Mouse (Mus musculus): Measurements from ENCODE around the gene Foxr1.
"Not testable (repeated sequence)": the region's sequence is repeated elsewhere in the genome, so short reads cannot be mapped to it uniquely, and the experiment has no call there.

Foxr1 gene

DNA sequence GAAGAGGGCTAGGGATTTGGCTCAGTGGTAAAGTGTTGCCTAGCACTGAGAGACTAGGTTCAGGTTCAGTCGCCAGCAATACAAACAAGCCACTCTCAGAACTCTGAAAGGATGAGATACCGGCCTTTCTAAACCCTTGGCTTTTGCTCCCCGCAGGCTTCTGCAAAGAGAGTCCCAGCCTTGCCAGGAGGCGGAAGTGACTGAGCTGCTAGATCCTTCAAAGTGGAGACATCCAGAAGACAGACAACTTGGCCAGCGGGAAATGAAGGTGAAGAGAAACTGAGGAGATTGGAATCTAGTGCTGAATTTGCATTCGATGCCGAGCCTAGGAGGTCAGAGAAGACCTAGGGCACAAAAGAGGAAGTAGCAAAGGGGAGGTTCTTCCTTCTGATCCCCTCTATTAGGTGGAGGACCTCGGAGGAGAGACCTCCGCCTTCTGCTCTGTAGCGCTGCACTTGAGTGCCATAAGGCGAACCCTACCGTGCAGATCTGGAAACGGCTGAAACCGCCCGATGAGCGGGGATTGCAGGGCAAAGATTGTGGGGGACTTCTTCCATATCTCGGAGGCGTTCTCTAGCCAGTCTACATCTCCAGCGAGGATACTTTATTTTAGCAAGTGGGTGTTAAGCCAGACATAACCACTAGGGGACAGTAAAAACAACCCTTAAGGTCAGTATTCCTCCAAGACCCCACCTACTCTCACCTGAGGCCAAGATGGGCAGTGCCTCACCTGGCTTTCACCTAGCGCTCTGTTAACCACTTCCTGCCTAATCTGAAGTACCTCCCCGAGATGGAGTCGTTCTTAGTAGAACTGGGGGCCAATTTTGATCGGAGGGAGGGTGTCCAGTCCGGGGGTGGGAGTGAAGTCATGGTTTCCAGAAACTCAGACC lies 36.6 kb upstream of the Foxr1 start:
- peak in 1 of 2 experiments; percentile 58 for DNase-seq (ENCODE audit: low read depth in 2 of 2, low spot score in 2 of 2)

DNA sequence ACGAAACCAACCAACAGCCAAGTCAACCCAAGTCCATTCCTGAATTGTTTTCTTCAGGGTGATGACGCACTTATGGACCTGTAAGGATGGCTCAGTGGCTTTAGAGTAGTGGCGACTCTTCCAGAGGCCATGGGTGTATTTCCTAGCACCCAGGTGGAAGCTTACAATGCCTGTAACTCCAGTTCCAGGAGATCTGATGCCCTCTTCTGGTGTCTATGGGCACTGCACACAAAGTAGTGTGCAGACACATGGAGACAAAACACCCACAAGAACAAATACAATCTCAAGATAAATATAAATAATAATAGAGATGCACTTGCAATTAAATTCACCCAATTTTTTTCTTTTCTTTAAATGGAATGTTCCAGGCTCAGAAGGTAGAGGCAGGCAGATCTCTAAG lies 35.0 kb upstream of the Foxr1 start:
- no peak for DNase-seq (ENCODE audit: low read depth in 2 of 2, low spot score in 2 of 2)

- no peak for DNase-seq (ENCODE audit: low read depth in 2 of 2, low spot score in 2 of 2)
These were observed 33.4 kb upstream of the Foxr1 start for GRCm38 (mm10) chr9:44474327-44474726.

- no peak for DNase-seq (ENCODE audit: low read depth in 2 of 2, low spot score in 2 of 2)
These were observed 32.2 kb upstream of the Foxr1 start for GRCm38 (mm10) chr9:44473184-44473583.

- DNase-seq (ENCODE audit: low read depth in 2 of 2, low spot score in 2 of 2) = no peak
These were observed 27.9 kb upstream of the Foxr1 start for GRCm38 (mm10) chr9:44468800-44469199.

DNA sequence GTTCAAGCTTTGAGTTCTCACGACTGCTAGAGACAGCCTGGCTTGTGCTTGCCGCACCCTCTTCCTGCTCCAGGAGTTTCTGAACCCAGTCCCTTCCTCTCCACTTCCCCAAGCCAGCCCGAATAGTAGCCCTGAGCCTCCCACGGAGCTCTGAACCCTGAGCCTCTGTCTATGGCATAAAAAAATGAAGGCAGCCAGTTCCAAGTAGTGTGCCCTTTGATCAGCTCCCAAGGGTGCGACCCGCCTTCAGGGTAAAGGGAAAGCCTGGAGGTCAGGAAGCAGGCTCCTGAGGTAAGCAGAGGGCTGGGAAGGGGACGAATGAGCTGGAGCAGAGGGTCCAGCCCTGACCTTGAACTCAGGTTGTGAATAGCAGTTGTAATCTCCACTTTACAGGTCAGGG lies 27.3 kb upstream of the Foxr1 start:
- no peak for DNase-seq (ENCODE audit: low read depth in 2 of 2, low spot score in 2 of 2)

DNA sequence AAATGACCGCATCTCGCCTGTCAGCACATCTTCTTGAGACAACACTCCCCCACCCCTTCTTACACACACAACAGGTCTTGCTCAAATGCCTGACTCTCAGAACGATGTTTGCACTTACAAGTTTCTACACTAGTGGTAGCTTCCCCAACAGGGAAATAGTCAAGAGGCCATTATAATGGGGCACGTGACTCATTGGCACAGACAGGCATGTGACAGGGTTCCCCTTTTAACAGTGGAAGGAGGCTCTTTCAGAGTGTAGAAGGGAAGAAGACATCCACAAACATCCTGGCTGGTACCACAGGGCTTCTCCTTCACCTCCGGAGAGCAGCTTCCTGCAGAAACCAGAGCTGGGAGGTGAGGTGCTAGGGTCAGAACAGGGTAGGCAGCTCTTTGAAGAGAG lies 21.0 kb upstream of the Foxr1 start:
- no peak for DNase-seq (ENCODE audit: low read depth in 2 of 2, low spot score in 2 of 2)

- no peak for DNase-seq (ENCODE audit: low read depth in 2 of 2, low spot score in 2 of 2)
These were observed 16.3 kb upstream of the Foxr1 start for GRCm38 (mm10) chr9:44457035-44457742.

GRCm38 (mm10) chr9:44454891-44455220 lies 13.9 kb upstream of the Foxr1 start, which contains the start of gene Upk2:
Gene Upk2 (minus strand): TSS chr9:44454976.
- no peak for DNase-seq (ENCODE audit: low read depth in 2 of 2, low spot score in 2 of 2)

DNA sequence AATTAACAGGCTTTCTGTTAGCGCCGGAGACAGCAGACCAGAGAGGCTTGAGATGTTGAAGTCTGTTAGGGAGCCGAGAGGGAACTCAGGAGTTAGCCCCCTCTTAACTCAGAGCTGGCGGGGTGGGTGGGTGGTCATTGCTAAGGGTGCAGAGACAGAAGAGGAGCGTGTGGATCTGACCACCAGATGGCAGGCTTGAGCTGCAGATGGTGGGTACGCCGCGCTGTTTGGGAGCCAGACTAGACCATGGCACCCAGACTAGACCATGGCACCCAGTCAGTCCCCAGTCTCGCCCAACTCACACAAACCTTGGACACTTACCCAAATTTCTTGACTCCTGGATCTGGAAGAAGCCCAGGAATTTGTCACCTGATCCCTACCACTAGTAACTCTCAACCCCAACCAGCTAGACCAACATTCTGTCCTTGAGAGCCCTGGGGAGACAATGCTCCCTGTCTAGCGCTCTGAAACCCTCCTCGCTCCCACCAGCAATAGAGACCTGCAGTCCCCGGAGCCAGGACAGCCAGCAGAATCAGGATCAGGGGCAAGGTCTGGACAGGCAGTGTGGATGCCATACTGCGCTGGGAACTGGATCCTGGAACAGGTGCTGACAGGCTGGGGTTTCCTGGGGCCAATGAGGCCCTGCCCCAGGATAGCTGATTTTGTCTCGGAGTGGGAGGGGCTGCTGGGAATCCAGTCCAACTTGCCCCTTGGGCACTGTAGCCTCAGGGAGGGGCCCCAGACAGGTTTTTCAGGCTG lies 13.4 kb upstream of the Foxr1 start:
- DNase-seq (ENCODE audit: low read depth in 2 of 2, low spot score in 2 of 2) = peak; percentile 84 to 88

DNA sequence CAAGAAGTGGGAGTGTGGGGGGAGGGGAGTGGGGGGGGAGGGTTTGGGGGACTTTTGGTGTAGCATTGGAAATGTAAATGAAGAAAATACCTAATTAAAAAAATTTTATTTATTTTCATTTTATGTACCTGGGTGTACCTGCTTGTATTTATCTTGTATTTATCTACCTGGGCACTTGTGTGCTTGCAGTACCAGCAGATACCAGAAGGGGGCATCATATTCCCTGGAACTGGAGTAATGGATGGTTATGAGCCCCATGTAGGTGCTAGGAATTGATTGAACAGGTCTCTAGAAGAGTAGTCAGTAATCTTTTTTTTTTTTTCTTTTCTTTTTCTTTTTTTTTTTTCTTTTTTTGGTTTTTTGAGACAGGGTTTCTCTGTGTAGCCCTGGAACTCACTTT lies 9.5 kb upstream of the Foxr1 start:
- peak; percentile 30 to 40 for DNase-seq (ENCODE audit: low read depth in 2 of 2, low spot score in 2 of 2)

- not testable (repeated sequence) for DNase-seq (ENCODE audit: low read depth in 2 of 2, low spot score in 2 of 2)
These were observed 3.6 kb upstream of the Foxr1 start for GRCm38 (mm10) chr9:44444402-44445025.

GRCm38 (mm10) chr9:44435747-44436146 lies 5.2 kb downstream of the Foxr1 start:
- DNase-seq (ENCODE audit: low read depth in 2 of 2, low spot score in 2 of 2) = no peak

DNA sequence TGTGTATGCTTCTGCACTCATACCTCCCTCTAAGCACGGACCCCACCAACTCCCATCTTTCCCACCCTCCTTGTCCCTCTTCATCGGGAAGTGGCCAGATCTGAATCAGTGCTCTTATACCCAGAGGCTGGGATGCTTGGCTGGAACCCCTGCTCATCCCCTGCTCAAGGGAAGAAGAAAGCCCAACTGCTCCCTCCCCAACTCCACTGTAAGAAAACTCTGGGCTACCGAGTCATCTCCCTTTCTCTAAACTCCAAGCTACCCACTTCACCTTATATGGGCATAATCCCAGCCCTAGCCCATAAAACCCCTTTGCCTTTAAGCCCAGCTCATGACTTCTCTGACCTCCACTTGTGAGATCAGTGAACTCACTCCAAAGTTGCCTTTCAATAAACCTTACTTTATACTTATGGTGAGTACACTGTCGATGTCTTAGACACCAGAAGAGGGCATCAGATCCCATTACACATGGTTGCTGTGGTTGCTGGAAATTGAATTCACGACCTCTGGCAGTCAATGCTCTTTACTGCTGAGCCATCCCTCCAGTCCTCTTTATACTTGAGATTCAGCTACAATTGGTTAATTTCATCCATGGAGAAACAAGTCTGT lies 8.3 kb downstream of the Foxr1 start:
- DNase-seq (ENCODE audit: low read depth in 2 of 2, low spot score in 2 of 2) = no peak

GRCm38 (mm10) chr9:44423576-44423975 lies 17.4 kb downstream of the Foxr1 start:
- DNase-seq (ENCODE audit: low read depth in 2 of 2, low spot score in 2 of 2) = no peak

DNA sequence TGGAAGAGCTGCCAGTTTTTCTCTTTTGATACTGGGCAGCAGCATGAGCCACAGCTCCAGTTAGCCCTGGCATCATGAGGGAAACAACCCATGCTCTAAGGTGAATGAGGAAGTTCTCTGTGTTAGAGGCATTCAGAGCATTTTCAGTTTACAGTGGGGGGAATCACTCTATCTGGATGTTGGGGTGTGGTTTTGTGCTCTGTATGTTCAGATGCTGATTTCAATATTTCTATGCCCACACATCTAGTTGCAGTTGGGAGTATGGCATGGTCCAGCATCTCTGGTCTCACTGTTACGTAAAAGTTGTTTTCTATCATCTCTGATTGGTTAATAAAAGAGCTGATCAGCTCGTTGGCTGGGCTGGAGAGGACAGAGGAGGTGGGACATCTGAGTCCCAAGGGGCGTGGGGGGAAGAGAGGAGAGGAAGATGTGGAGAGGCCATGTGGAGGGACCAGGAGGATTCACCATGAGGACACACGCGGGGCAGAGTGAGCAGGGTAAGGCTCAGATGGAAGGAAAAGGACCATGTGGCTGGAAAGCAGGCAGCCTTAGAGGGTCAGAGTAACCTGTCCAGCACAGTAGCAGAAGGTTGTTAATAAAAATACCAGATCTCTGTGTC lies 20.5 kb downstream of the Foxr1 start:
- no peak for DNase-seq (ENCODE audit: low read depth in 2 of 2, low spot score in 2 of 2)

GRCm38 (mm10) chr9:44419730-44420129 lies 21.2 kb downstream of the Foxr1 start:
- DNase-seq (ENCODE audit: low read depth in 2 of 2, low spot score in 2 of 2) = not testable (repeated sequence)

DNA sequence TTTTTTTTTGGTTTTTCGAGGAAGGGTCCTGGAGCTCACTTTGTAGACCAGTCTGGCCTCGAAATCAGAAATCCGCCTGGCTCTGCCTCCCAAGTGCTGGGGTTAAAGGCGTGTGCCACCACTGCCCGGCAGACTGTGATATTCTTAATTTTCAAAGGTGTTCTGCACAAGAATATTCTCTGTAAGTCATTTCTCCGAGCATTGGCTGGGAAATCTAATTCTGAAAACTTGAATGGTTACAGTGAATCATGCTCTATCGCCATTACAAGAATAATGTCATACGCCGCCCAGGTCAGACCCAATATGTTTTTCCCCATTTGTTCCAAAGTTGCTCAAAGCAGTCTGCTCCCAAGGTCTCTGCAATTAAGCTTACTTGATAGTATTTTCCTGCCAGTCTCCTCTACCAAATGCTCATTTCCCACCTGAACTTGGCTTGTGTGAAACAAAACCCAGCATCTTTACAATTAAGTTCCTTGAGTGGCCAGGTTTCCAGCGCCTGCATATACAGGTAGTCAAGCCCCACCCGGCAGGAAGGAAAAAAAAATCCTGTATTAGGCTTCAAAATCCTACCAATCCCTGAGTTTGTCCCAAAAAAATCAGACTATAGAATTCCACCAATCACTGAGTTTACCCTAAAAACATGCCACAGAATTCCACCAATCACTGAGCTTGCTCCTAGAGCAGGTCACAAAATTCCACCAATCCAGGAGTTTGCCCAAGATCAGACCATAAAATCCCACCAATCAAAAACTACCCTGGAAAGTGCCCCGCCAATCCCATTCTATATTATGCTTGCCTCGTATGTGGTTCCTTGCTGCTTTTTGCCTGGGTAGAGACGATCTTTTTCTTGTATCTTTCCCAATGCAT lies 22.2 kb downstream of the Foxr1 start, which contains the start of gene Ccdc84:
Gene Ccdc84 (minus strand): TSS at position 51 of the 867 bp plus-strand sequence.
- DNase-seq (ENCODE audit: low read depth in 2 of 2, low spot score in 2 of 2) = no peak

DNA sequence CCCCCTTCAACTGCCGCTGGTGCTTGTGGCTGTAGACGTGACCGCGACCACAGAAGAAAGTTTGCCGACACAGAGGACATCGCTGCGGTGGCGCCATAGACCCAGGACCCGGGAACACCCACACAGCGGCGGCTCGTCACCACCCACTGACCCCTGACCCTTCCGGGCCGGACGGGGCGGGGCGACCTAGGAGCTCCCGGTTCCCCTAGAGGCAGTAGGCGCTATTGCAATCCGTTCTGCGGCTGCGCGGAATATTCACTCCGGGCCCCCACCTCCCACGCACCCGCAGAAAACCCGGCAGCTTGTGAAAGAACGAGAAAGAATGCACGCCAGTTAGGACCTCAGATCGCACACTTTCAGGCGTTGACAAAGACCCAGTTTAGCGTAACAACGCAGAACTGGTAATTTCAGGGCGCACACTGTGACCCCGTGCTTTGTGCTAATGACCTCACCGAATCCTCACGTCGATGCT lies 23.0 kb downstream of the Foxr1 start:
- DNase-seq (ENCODE audit: low read depth in 2 of 2, low spot score in 2 of 2) = peak; percentile 85 to 89

All from CD8-positive naive resting alpha-beta T cell, adult 2 months (primary cell).